Mouse (Mus musculus) stomach, embryonic 14.5 days (tissue): ENCODE measurements around the gene Mast4. TPM values are rescaled to one million over a fixed set of nuclear protein-coding genes. Genes with fewer than 3 reads are reported as not detected.

Experiments
- ATAC-seq: fragments of 200-750 bp; cut with Nextera tagmentation; 2 replicates; pipeline ENCODE4 v1.8.0; 2017; ENCODE audit warnings: low read depth, moderate TSS enrichment; ENCODE audit not compliant: insufficient number of reproducible peaks, insufficient read depth, low FRiP score
- H3K27ac ChIP-seq: fragments of 300-500 bp; sonication (generic); 2 replicates; pipeline ENCODE4 v1.5.1; 2014; ENCODE audit warnings: mild to moderate bottlenecking, low read length, moderate library complexity, mixed read lengths
- H3K27me3 ChIP-seq: fragments of 300-500 bp; sonication (generic); 2 replicates; pipeline ENCODE4 v1.6.1; 2014; ENCODE audit warnings: low read length, control low read depth, mixed read lengths; ENCODE audit not compliant: control insufficient read depth, insufficient read depth
- H3K36me3 ChIP-seq: fragments of 300-500 bp; sonication (generic); 2 replicates; pipeline ENCODE4 v1.6.1; 2014; ENCODE audit warnings: mild to moderate bottlenecking, control low read depth, low read length, moderate library complexity, mixed read lengths; ENCODE audit not compliant: control insufficient read depth, insufficient read depth
- H3K4me1 ChIP-seq: fragments of 300-500 bp; sonication (generic); 2 replicates; pipeline ENCODE4 v1.6.1; 2014; ENCODE audit warnings: low read length, control low read depth, mixed read lengths; ENCODE audit not compliant: control insufficient read depth, insufficient read depth
- H3K4me2 ChIP-seq: fragments of 300-500 bp; sonication (generic); replicated peaks from 2 replicates; pipeline ENCODE4 v1.6.1; 2014; ENCODE audit warnings: low read depth, low read length, control low read depth
- H3K4me3 ChIP-seq: fragments of 300-500 bp; sonication (generic); 2 replicates; pipeline ENCODE4 v1.5.1; 2014; ENCODE audit warnings: low read depth, low read length, control low read depth
- H3K9ac ChIP-seq: fragments of 300-500 bp; sonication (generic); replicated peaks from 2 replicates; pipeline ENCODE4 v1.6.1; 2014; ENCODE audit warnings: low read depth, mild to moderate bottlenecking, control low read depth, low read length, moderate library complexity, mixed read lengths
- H3K9me3 ChIP-seq: fragments of 300-500 bp; sonication (generic); 2 replicates; pipeline ENCODE4 v1.6.1; 2016; ENCODE audit warnings: low read depth, low read length, control low read depth; ENCODE audit not compliant: control insufficient read depth
- WGBS: fragments of 180-500 bp; shearing (Covaris S2); extraction: QIAGEN DNeasy Blood & Tissue Kit; methylation state at CpG from one replicate; pipeline ENCODE4 v1.1.7; 2014; 5-methylcytosine and 5-hydroxymethylcytosine counted together
- polyA plus RNA-seq: library from polyadenylated mRNA; unstranded; fragments of >200 nt; fragmentation: Nextera tagmentation; extraction: Ambion mirVana; gene quantifications from 2 replicates; pipeline ENCODE4 v1.2.1, GENCODE M21; 2014

Mast4 gene
- polyA plus RNA-seq, 1 experiment from 2014 or later, result 48.0 TPM

- no peak overlapping the region for H3K4me3 ChIP-seq
- no peak overlapping the region for H3K9ac ChIP-seq
- no peak overlapping the region for H3K4me2 ChIP-seq
- peaks cover 13% of the 10 kb centered on the region for H3K4me1 ChIP-seq
- WGBS, result 72% methylated on average over 2 of the region's 2 CpGs
- ATAC-seq, result no peak
- H3K27me3 ChIP-seq, result no peaks in the 10 kb centered on the region
- H3K27ac ChIP-seq, result no peak overlapping the region
- H3K9me3 ChIP-seq, result peaks cover 7% of the 10 kb centered on the region; the same call in 1 of the 2 replicates
- H3K36me3 ChIP-seq, result no peaks in the 10 kb centered on the region
Observed at GRCm38 (mm10) chr13:102864079-102864478, 470.2 kb downstream of the Mast4 start.

DNA sequence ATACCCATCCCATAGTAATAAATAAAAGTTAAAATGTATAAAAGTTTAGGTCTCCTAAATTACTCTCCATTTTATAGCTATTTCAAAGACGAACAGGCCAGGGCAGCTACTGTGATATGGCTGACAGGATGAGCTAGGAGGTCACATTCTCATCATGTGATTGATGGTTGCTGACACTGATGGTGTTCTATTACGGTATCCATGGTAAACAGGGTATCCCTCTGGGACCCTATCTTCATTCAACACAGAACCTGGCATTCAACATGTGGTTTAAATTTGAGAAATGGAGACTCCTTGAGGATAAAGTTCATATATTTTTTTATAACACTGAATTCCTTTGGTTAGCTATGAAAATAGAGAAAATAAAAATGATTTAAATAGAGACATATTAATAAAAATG is 471.3 kb downstream of the Mast4 start:
- no peak overlapping the region for H3K4me3 ChIP-seq
- no peaks in the 10 kb centered on the region for H3K36me3 ChIP-seq
- H3K4me1 ChIP-seq, result peaks cover 13% of the 10 kb centered on the region
- no peaks in the 10 kb centered on the region for H3K27me3 ChIP-seq
- H3K9ac ChIP-seq, result no peak overlapping the region
- no peak for ATAC-seq
- no peak overlapping the region for H3K27ac ChIP-seq
- H3K4me2 ChIP-seq, result no peak overlapping the region
- H3K9me3 ChIP-seq, result no peaks in the 10 kb centered on the region
- WGBS, result 48% methylated on average over 2 of the region's 2 CpGs

DNA sequence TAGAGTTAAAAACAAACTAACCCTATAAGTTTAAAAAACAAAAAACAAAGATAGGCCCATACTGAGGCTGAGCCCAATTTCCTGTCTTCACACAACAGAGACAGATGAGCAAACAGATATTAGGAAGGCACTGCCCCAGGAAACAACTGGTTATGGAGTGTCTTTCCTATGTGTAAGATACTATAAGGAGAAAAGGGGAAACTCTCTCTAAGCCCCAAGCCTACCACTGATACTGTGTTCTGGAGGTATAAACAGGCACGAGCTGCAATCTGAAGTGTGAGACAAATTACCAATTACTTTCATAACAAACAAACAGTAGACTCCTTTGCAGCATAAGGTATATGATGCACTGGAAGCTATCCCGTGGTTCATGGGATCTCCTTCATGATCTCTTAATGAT is 471.9 kb downstream of the Mast4 start:
- Histone ChIP-seq H3K27ac (no peak overlapping the region), H3K9ac (no peak overlapping the region), H3K4me3 (no peak overlapping the region), H3K27me3 (no peaks in the 10 kb centered on the region), H3K36me3 (no peaks in the 10 kb centered on the region), H3K4me2 (no peak overlapping the region), H3K4me1 (peaks cover 15% of the 10 kb centered on the region), H3K9me3 (no peaks in the 10 kb centered on the region)
- 52% methylated on average over 2 of the region's 2 CpGs for WGBS
- ATAC-seq, result no peak

DNA sequence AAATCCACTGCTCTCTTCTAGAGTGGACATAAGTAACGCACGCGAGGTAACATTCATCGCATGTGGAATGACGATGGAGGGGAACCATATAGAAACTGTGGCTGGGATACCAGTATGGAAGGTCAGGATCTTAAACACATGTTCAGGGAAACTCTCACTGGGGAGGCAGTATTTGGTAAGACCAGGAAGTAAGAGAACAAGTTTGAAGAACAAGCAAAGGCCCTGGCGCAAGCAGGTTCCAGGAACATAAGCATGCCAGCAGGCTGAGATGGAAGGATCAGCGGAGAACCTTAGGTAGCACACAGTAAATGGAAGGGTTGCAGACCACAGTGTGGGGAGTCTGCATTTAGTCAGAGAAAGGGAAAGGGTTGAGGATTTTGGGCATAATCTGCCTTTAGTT is 473.6 kb downstream of the Mast4 start:
- no peak overlapping the region for H3K4me2 ChIP-seq
- H3K9me3 ChIP-seq, result no peaks in the 10 kb centered on the region
- 91% methylated on average over 7 of the region's 7 CpGs for WGBS
- no peak overlapping the region for H3K4me3 ChIP-seq
- H3K27ac ChIP-seq, result no peak overlapping the region
- no peak for ATAC-seq
- no peak overlapping the region for H3K9ac ChIP-seq
- H3K4me1 ChIP-seq, result peaks cover 14% of the 10 kb centered on the region
- no peaks in the 10 kb centered on the region for H3K27me3 ChIP-seq
- no peaks in the 10 kb centered on the region for H3K36me3 ChIP-seq

GRCm38 (mm10) chr13:102860135-102860534 is 474.2 kb downstream of the Mast4 start:
- Histone ChIP-seq H3K4me2 (no peak overlapping the region), H3K4me3 (no peak overlapping the region), H3K36me3 (no peaks in the 10 kb centered on the region), H3K9ac (no peak overlapping the region), H3K27ac (no peak overlapping the region), H3K4me1 (peaks cover 12% of the 10 kb centered on the region), H3K9me3 (no peaks in the 10 kb centered on the region), H3K27me3 (no peaks in the 10 kb centered on the region)
- WGBS, result 48% methylated on average over 3 of the region's 3 CpGs
- ATAC-seq, result no peak

DNA sequence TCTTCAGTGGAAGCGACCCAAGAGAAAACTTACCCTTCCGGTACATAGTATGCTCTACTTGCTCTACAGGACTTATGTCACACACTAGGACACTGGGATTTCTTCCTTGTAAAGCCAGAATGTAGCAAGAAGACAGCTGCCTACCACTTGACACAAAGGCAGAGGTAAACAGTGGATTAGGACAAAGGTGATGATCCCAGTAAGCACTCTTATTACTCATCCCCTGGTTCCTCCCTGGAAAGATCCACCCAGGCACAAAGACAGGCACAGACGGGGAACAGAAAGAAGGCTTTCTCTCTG is 476.8 kb downstream of the Mast4 start:
- Histone ChIP-seq H3K27me3 (no peaks in the 10 kb centered on the region), H3K4me2 (no peak overlapping the region), H3K9ac (no peak overlapping the region), H3K4me3 (no peak overlapping the region), H3K9me3 (no peaks in the 10 kb centered on the region), H3K27ac (no peak overlapping the region), H3K4me1 (peaks cover 12% of the 10 kb centered on the region), H3K36me3 (no peaks in the 10 kb centered on the region)
- WGBS, result 78% methylated on average over 3 of the region's 3 CpGs
- no peak for ATAC-seq

- H3K9me3 ChIP-seq, result no peaks in the 10 kb centered on the region
- no peak overlapping the region for H3K4me2 ChIP-seq
- H3K27me3 ChIP-seq, result no peaks in the 10 kb centered on the region
- H3K9ac ChIP-seq, result no peak overlapping the region
- H3K4me3 ChIP-seq, result no peak overlapping the region
- ATAC-seq, result no peak
- H3K36me3 ChIP-seq, result no peaks in the 10 kb centered on the region
- WGBS, result 45% methylated on average over 5 of the region's 5 CpGs
- peaks cover 12% of the 10 kb centered on the region for H3K4me1 ChIP-seq
- no peak overlapping the region for H3K27ac ChIP-seq
Observed at GRCm38 (mm10) chr13:102856821-102857538, 477.3 kb downstream of the Mast4 start.

- Histone ChIP-seq H3K4me1 (peaks cover 9% of the 10 kb centered on the region), H3K4me3 (no peak overlapping the region), H3K36me3 (no peaks in the 10 kb centered on the region), H3K9ac (no peak overlapping the region), H3K9me3 (no peaks in the 10 kb centered on the region), H3K27ac (no peak overlapping the region), H3K27me3 (no peaks in the 10 kb centered on the region), H3K4me2 (no peak overlapping the region)
- 83% methylated on average over 5 of the region's 5 CpGs for WGBS
- ATAC-seq, result no peak
Observed at GRCm38 (mm10) chr13:102852865-102853264, 481.4 kb downstream of the Mast4 start.

- Histone ChIP-seq H3K4me1 (no peaks in the 10 kb centered on the region), H3K27ac (no peak overlapping the region), H3K9ac (no peak overlapping the region), H3K36me3 (no peaks in the 10 kb centered on the region), H3K9me3 (no peaks in the 10 kb centered on the region), H3K27me3 (no peaks in the 10 kb centered on the region), H3K4me2 (no peak overlapping the region), H3K4me3 (no peak overlapping the region)
- WGBS, result 89% methylated on average over 1 of the region's 1 CpGs
- ATAC-seq, result no peak
Observed at GRCm38 (mm10) chr13:102851253-102851652, 483.0 kb downstream of the Mast4 start.
